Comparison of ENCODE assay signal across 8 mouse cellular contexts in genomic region chr5:139907714-139908242, GRCm38 (mm10). TPM values are rescaled to one million over a fixed set of nuclear protein-coding genes. Genes with fewer than 3 reads are reported as not detected.
DNase-seq lines count a peak whose midpoint lies in the region; ATAC-seq and TF ChIP-seq lines count a peak whose summit lies in the region.

TSS of gene Elfn1 (plus strand) at chr5:139907943.

- TF ChIP-seq CTCF in bone marrow macrophage, adult 2 months (IDR thresholded peaks at IDR 0.05; ENCODE audit: low read depth, low read length) = no peak

- H3K4me1 ChIP-seq in bone marrow macrophage, adult 2 months (ENCODE audit: control insufficient read depth, insufficient read depth, low read length) = no peaks in the 10 kb centered on the region
- peaks cover 54% of the 10 kb centered on the region for H3K4me1 ChIP-seq in hindbrain, embryonic 13.5 days (replicated peaks)
- H3K4me1 ChIP-seq in limb, embryonic 14.5 days (ENCODE audit: control insufficient read depth, insufficient read depth, low read length) = peaks cover 18% of the 10 kb centered on the region; the same call in 1 of the 2 replicates

- no peaks in the 10 kb centered on the region for H3K36me3 ChIP-seq in hindbrain, embryonic 13.5 days
- H3K36me3 ChIP-seq in limb, embryonic 14.5 days (ENCODE audit: control insufficient read depth, insufficient read depth, low read length) = no peaks in the 10 kb centered on the region
- H3K36me3 ChIP-seq in myocyte (ENCODE audit: control insufficient read depth, insufficient read depth) = no peaks in the 10 kb centered on the region

- peak within 1 kb of the TSS; percentile 21 for H3ac ChIP-seq in myocyte (ENCODE audit: control insufficient read depth, insufficient read length)

- DNase-seq in layer of hippocampus, adult 8-10 months (ENCODE audit: low spot score in 2 of 2) = no peak
- no peak for DNase-seq in layer of hippocampus, adult 9-11 months
- no peak for DNase-seq in limb, embryonic 14.5 days (ENCODE audit: low spot score)
- no peak for DNase-seq in right cerebral cortex, postnatal 25 days
- DNase-seq in urinary bladder, adult 2 months (ENCODE audit: low spot score) = no peak

- under 1% methylated on average over 31 of the region's 33 CpGs for WGBS in hindbrain, embryonic 13.5 days
- WGBS in limb, embryonic 14.5 days = under 1% methylated on average over 28 of the region's 33 CpGs

- peak within 1 kb of the TSS; percentile 81 for H3K9ac ChIP-seq in hindbrain, embryonic 13.5 days
- peak within 1 kb of the TSS; percentile 61 for H3K9ac ChIP-seq in limb, embryonic 14.5 days (ENCODE audit: low read depth, low read length, severe bottlenecking)

- H3K4me3 ChIP-seq in bone marrow macrophage, adult 2 months (ENCODE audit: insufficient read depth, low read length) = peak within 1 kb of the TSS; percentile 32
- H3K4me3 ChIP-seq in hindbrain, embryonic 13.5 days = peak within 1 kb of the TSS; percentile 57
- H3K4me3 ChIP-seq in limb, embryonic 14.5 days (replicated peaks; ENCODE audit: low read length) = peak within 1 kb of the TSS; percentile 64
- H3K4me3 ChIP-seq in myocyte = no peak within 1 kb of the TSS

- TF ChIP-seq POLR2A in bone marrow macrophage, adult 2 months (IDR thresholded peaks at IDR 0.05; ENCODE audit: borderline replicate concordance, low read depth, low read length) = no peak
- no peak for TF ChIP-seq POLR2A in limb, embryonic 14.5 days (IDR thresholded peaks at IDR 0.05; ENCODE audit: borderline replicate concordance, extremely low read depth, insufficient read depth, insufficient read length)
- TF ChIP-seq POLR2A in myocyte (IDR thresholded peaks at IDR 0.05; ENCODE audit: insufficient read length, low read depth) = no peak

- H3K27me3 ChIP-seq in hindbrain, embryonic 13.5 days = peaks cover 71% of the 10 kb centered on the region
- peaks cover 76% of the 10 kb centered on the region for H3K27me3 ChIP-seq in limb, embryonic 14.5 days (ENCODE audit: control insufficient read depth, insufficient read depth, low read length)
- H3K27me3 ChIP-seq in myocyte (ENCODE audit: control insufficient read depth, insufficient read depth, insufficient read length) = peaks cover 54% of the 10 kb centered on the region

- no peak within 1 kb of the TSS for H3K27ac ChIP-seq in bone marrow macrophage, adult 2 months (ENCODE audit: insufficient read depth, low read depth, low read length)
- H3K27ac ChIP-seq in hindbrain, embryonic 13.5 days = peak within 1 kb of the TSS; percentile 52
- H3K27ac ChIP-seq in limb, embryonic 14.5 days (replicated peaks; ENCODE audit: low read depth, low read length) = no peak within 1 kb of the TSS

- ATAC-seq in hindbrain, embryonic 13.5 days (ENCODE audit: low FRiP score) = peak; percentile 34
- ATAC-seq in limb, embryonic 14.5 days (ENCODE audit: low FRiP score, low read depth) = no peak

- H3K9me3 ChIP-seq in hindbrain, embryonic 13.5 days = no peaks in the 10 kb centered on the region
- H3K9me3 ChIP-seq in limb, embryonic 14.5 days (ENCODE audit: control insufficient read depth, low read length) = no peaks in the 10 kb centered on the region

- no peaks in the 10 kb centered on the region for H3K79me2 ChIP-seq in myocyte (ENCODE audit: control insufficient read depth, insufficient read depth)

- H3K4me2 ChIP-seq in hindbrain, embryonic 13.5 days = peak within 1 kb of the TSS; percentile 91
- peak within 1 kb of the TSS; percentile 99 for H3K4me2 ChIP-seq in limb, embryonic 14.5 days (replicated peaks; ENCODE audit: low read depth, low read length, severe bottlenecking)
- peak within 1 kb of the TSS; percentile 65 for H3K4me2 ChIP-seq in myocyte (ENCODE audit: low read depth)

TF ChIP-seq in myocyte, 11 proteins besides CTCF, POLR2A, EP300 and RAD21:
- TF ChIP-seq MYOD1 (IDR thresholded peaks at IDR 0.05; ENCODE audit: control insufficient read depth in 1 of 3, insufficient read length in 2 of 3, low read depth in 2 of 3) = no peak
- TF ChIP-seq SRF (IDR thresholded peaks at IDR 0.05; ENCODE audit: control insufficient read depth, insufficient read length, low read depth) = no peak
- no peak for TF ChIP-seq CEBPB (IDR thresholded peaks at IDR 0.05; ENCODE audit: insufficient read depth, poor library complexity, severe bottlenecking)
- TF ChIP-seq TCF12 (IDR thresholded peaks at IDR 0.05; ENCODE audit: insufficient read depth, poor library complexity, severe bottlenecking) = no peak
- TF ChIP-seq POLR2AphosphoS2 (IDR thresholded peaks at IDR 0.05; ENCODE audit: insufficient read length, low read depth) = no peak
- no peak for TF ChIP-seq MYOG (IDR thresholded peaks at IDR 0.05; ENCODE audit: control insufficient read depth in 1 of 3, insufficient read depth in 1 of 3, insufficient read length in 2 of 3, low read depth in 2 of 3)
- no peak for TF ChIP-seq MAX (IDR thresholded peaks at IDR 0.05; ENCODE audit: low read depth)
- no peak for TF ChIP-seq TCF3 (IDR thresholded peaks at IDR 0.05; ENCODE audit: insufficient read length, low read depth)
- TF ChIP-seq USF1 (IDR thresholded peaks at IDR 0.05; ENCODE audit: low read depth) = no peak
- TF ChIP-seq REST (IDR thresholded peaks at IDR 0.05; ENCODE audit: insufficient read depth, insufficient read length) = no peak
- no peak for TF ChIP-seq E2F4 (IDR thresholded peaks at IDR 0.05; ENCODE audit: insufficient read depth)
TF ChIP-seq in myocyte: peak in this region for 0.

RNA-seq across cellular contexts. Expression of gene Elfn1, which starts in this region (rescaled TPM):
- 10 to 100 TPM; 27.6 to 34.4 (median 30.4) TPM for total RNA-seq in layer of hippocampus, adult 8-10 months (2022)
- polyA plus RNA-seq in bone marrow macrophage, adult 2 months (2012; ENCODE audit: insufficient read depth, insufficient read length, missing spikeins) = not detected in 2 replicates
- polyA plus RNA-seq in hindbrain, embryonic 13.5 days (2015; fragmentation: Nextera tagmentation; extraction: Ambion mirVana) = 1.3 and 1.4 TPM in 2 replicates
- polyA plus RNA-seq in limb, embryonic 14.5 days (2012; rRNA removed) = 3.7 and 4.6 TPM in 2 replicates
- polyA plus RNA-seq in limb, embryonic 14.5 days (2014; fragmentation: Nextera tagmentation; extraction: Ambion mirVana) = 0.92 and 1.4 TPM in 2 replicates
- 0.10 TPM for polyA plus RNA-seq in myocyte (2012; fragmentation: generic; extraction: Trizol)
- polyA plus RNA-seq in urinary bladder, adult 2 months (2012; rRNA removed) = 1.7 and 2.3 TPM in 2 replicates
